Comparison of ENCODE assay signal across 16 mouse cellular contexts in genomic region chr4:96874644-96875043, GRCm38 (mm10).
DNase-seq lines count a peak whose midpoint lies in the region; ATAC-seq and TF ChIP-seq lines count a peak whose summit lies in the region.
"Had no signal": no experiment of that assay in that cellular context is flagged by ENCODE, and none has a peak within 500 bp of the region (broad histone marks: within the 10 kb centered on the region; RNA-seq: fewer than 3 reads in every experiment).

No protein-coding gene starts in this region.

- H3K27ac ChIP-seq in kidney, embryonic 14.5 days (ENCODE audit: low read depth, low read length) = no peak overlapping the region
- no peak overlapping the region for H3K27ac ChIP-seq in lung, postnatal 0 days (ENCODE audit: low read length)
- H3K27ac ChIP-seq: embryonic facial prominence, embryonic 13.5 days; forebrain, embryonic 15.5 days; heart, embryonic 13.5 days; hindbrain, embryonic 15.5 days had no signal

- H3K36me3 ChIP-seq in kidney, embryonic 14.5 days (ENCODE audit: control insufficient read depth, insufficient read depth, low read length) = no peaks in the 10 kb centered on the region
- H3K36me3 ChIP-seq in lung, postnatal 0 days (ENCODE audit: insufficient read depth, low read length) = no peaks in the 10 kb centered on the region
- H3K36me3 ChIP-seq: embryonic facial prominence, embryonic 13.5 days; forebrain, embryonic 15.5 days; heart, embryonic 13.5 days; hindbrain, embryonic 15.5 days had no signal

- no peaks in the 10 kb centered on the region for H3K4me1 ChIP-seq in kidney, embryonic 14.5 days (ENCODE audit: control insufficient read depth, insufficient read depth, low read length)
- no peaks in the 10 kb centered on the region for H3K4me1 ChIP-seq in lung, postnatal 0 days (ENCODE audit: insufficient read depth, low read depth, low read length)
- H3K4me1 ChIP-seq: embryonic facial prominence, embryonic 13.5 days; forebrain, embryonic 15.5 days; heart, embryonic 13.5 days; hindbrain, embryonic 15.5 days had no signal

- peak; percentile 21 for TF ChIP-seq CTCF in lung, postnatal 0 days (IDR thresholded peaks at IDR 0.05)

- no peak overlapping the region for H3K4me3 ChIP-seq in kidney, embryonic 14.5 days (ENCODE audit: low read length)
- no peak overlapping the region for H3K4me3 ChIP-seq in lung, postnatal 0 days (ENCODE audit: low read depth, low read length)
- H3K4me3 ChIP-seq: embryonic facial prominence, embryonic 13.5 days; forebrain, embryonic 15.5 days; heart, embryonic 13.5 days; hindbrain, embryonic 15.5 days had no signal

- H3K9ac ChIP-seq in kidney, embryonic 14.5 days (ENCODE audit: low read depth, low read length) = no peak overlapping the region
- no peak overlapping the region for H3K9ac ChIP-seq in lung, postnatal 0 days (replicated peaks; ENCODE audit: low read depth)
- H3K9ac ChIP-seq: embryonic facial prominence, embryonic 13.5 days; forebrain, embryonic 15.5 days; heart, embryonic 13.5 days; hindbrain, embryonic 15.5 days had no signal

- no peak for ATAC-seq in kidney, embryonic 14.5 days (ENCODE audit: low FRiP score, low TSS enrichment)
- no peak for ATAC-seq in lung, postnatal 0 days
- ATAC-seq: forebrain, embryonic 15.5 days had no signal

- DNase-seq in embryo, embryonic 11 days = peak; percentile 6
- no peak for DNase-seq in embryo, embryonic 9.5 days (ENCODE audit: extremely low spot score)
- DNase-seq in kidney, adult 9 months = peak; percentile 1
- no peak for DNase-seq in lung, postnatal 0 days (ENCODE audit: low spot score)
- DNase-seq in lung, postnatal 10 days = no peak
- DNase-seq in forelimb bud, embryonic 11.5 days (ENCODE audit: low read depth, low spot score) = peak; percentile 4
- no peak for DNase-seq in layer of hippocampus, adult 18-20 months (ENCODE audit: low spot score in 2 of 2)
- DNase-seq: gastrocnemius, postnatal 14 days; layer of hippocampus, adult 9-11 months; lung, adult 18-20 months; thymus, adult 2 months had no signal

- H3K27me3 ChIP-seq in kidney, embryonic 14.5 days (ENCODE audit: control insufficient read depth, insufficient read depth, low read length) = no peaks in the 10 kb centered on the region
- no peaks in the 10 kb centered on the region for H3K27me3 ChIP-seq in lung, postnatal 0 days (replicated peaks; ENCODE audit: insufficient read depth, low read length)
- H3K27me3 ChIP-seq: embryonic facial prominence, embryonic 13.5 days; forebrain, embryonic 15.5 days; heart, embryonic 13.5 days; hindbrain, embryonic 15.5 days had no signal

- H3K4me2 ChIP-seq in kidney, embryonic 14.5 days (replicated peaks; ENCODE audit: low read depth, low read length) = no peak overlapping the region
- no peak overlapping the region for H3K4me2 ChIP-seq in lung, postnatal 0 days (replicated peaks; ENCODE audit: low read depth, low read length)
- H3K4me2 ChIP-seq: embryonic facial prominence, embryonic 13.5 days; forebrain, embryonic 15.5 days; heart, embryonic 13.5 days; hindbrain, embryonic 15.5 days had no signal

- H3K9me3 ChIP-seq in kidney, embryonic 14.5 days (ENCODE audit: control insufficient read depth, low read length) = no peaks in the 10 kb centered on the region
- H3K9me3 ChIP-seq in lung, postnatal 0 days (ENCODE audit: low read length) = no peaks in the 10 kb centered on the region
- H3K9me3 ChIP-seq: embryonic facial prominence, embryonic 13.5 days; forebrain, embryonic 15.5 days; heart, embryonic 13.5 days; hindbrain, embryonic 15.5 days had no signal

- no peak for TF ChIP-seq EP300 in lung, postnatal 0 days (IDR thresholded peaks at IDR 0.05)

Comparison
In these comparisons a context has a peak if more than half of its experiments do, and no peak if none do; other contexts are left out.
1. DNase-seq: peak in embryo, embryonic 11 days (single experiment), kidney, adult 9 months (single experiment) and forelimb bud, embryonic 11.5 days (single experiment); none in embryo, embryonic 9.5 days (single experiment), lung, postnatal 0 days (single experiment), lung, postnatal 10 days (single experiment) and layer of hippocampus, adult 18-20 months (0 of 2).